Mouse (Mus musculus) forebrain, postnatal 0 days (tissue): Measurements from ENCODE around the gene Kremen1. TPM values are rescaled to one million over a fixed set of nuclear protein-coding genes. Genes with fewer than 3 reads are reported as not detected.

Experiments
- ATAC-seq: fragments of 200-750 bp; cut with Nextera tagmentation; 2 replicates; pipeline ENCODE4 v1.8.0; 2017; ENCODE audit warnings: mild to moderate bottlenecking, moderate library complexity
- DNase-seq: peaks from one replicate; pipeline ENCODE4 v3.0.0-alpha.2; 2015
- H3K27ac ChIP-seq: fragments of 300-500 bp; sonication (generic); 2 replicates; pipeline ENCODE4 v1.5.1; 2014; ENCODE audit warnings: low read depth, mild to moderate bottlenecking, antibody characterized with exemption, low read length, moderate library complexity, mixed read lengths
- H3K27me3 ChIP-seq: fragments of 300-500 bp; sonication (generic); 2 replicates; pipeline ENCODE4 v1.6.1; 2014; ENCODE audit warnings: mild to moderate bottlenecking, low read length, mixed read lengths; ENCODE audit not compliant: insufficient read depth
- H3K36me3 ChIP-seq: fragments of 300-500 bp; sonication (generic); 2 replicates; pipeline ENCODE4 v1.6.1; 2014; ENCODE audit warnings: mild to moderate bottlenecking, moderate library complexity; ENCODE audit not compliant: insufficient read depth
- H3K4me1 ChIP-seq: fragments of 300-500 bp; sonication (generic); 2 replicates; pipeline ENCODE4 v1.6.1; 2014; ENCODE audit warnings: antibody characterized with exemption; ENCODE audit not compliant: insufficient read depth
- H3K4me2 ChIP-seq: fragments of 300-500 bp; sonication (generic); 2 replicates; pipeline ENCODE4 v1.6.1; 2014; ENCODE audit warnings: low read depth, mild to moderate bottlenecking, moderate library complexity
- H3K4me3 ChIP-seq: fragments of 300-500 bp; sonication (generic); 2 replicates; pipeline ENCODE4 v1.5.1; 2014; ENCODE audit warnings: low read depth, low read length, mixed read lengths
- H3K9ac ChIP-seq: fragments of 300-500 bp; sonication (generic); 2 replicates; pipeline ENCODE4 v1.6.1; 2014; ENCODE audit warnings: mild to moderate bottlenecking
- H3K9me3 ChIP-seq: fragments of 300-500 bp; sonication (generic); 2 replicates; pipeline ENCODE4 v1.6.1; 2016; ENCODE audit warnings: low read length
- CTCF ChIP-seq: sonication (generic); IDR thresholded peaks from 2 replicates; pipeline ENCODE4 v1.5.1; 2016; ENCODE audit warnings: antibody characterized with exemption, control low read depth, low read depth
- WGBS: fragments of 180-500 bp; shearing (Covaris S2); extraction: QIAGEN DNeasy Blood & Tissue Kit; methylation state at CpG from one replicate; pipeline ENCODE4 v1.1.7; 2014; 5-methylcytosine and 5-hydroxymethylcytosine counted together
- polyA plus RNA-seq: library from polyadenylated mRNA; unstranded; fragments of >200 nt; fragmentation: Nextera tagmentation; extraction: Ambion mirVana; gene quantifications from 2 replicates; pipeline ENCODE4 v1.2.1, GENCODE M21; 2015
- total RNA-seq: library from RNA; depleted of rRNA; stranded (reverse); fragments of >200 nt; gene quantifications from 2 replicates; pipeline ENCODE4 v1.2.3, GENCODE M21; 2014

Kremen1 gene
- total and polyA plus RNA-seq, 2 experiments from 2014 or later: 2.9 to 9.7 TPM

GRCm38 (mm10) chr11:5219371-5219770, 42.0 kb downstream of the Kremen1 start:
- no peaks in the 10 kb centered on the region for H3K36me3 ChIP-seq
- H3K9me3 ChIP-seq: no peaks in the 10 kb centered on the region
- no peaks in the 10 kb centered on the region for H3K4me1 ChIP-seq
- no peak overlapping the region for H3K27ac ChIP-seq
- TF ChIP-seq CTCF: no peak
- 89% methylated on average over 4 of the region's 4 CpGs for WGBS
- no peak for DNase-seq
- ATAC-seq: no peak
- no peaks in the 10 kb centered on the region for H3K27me3 ChIP-seq
- H3K4me2 ChIP-seq: no peak overlapping the region
- no peak overlapping the region for H3K4me3 ChIP-seq
- H3K9ac ChIP-seq: no peak overlapping the region

- Histone ChIP-seq H3K27me3 (no peaks in the 10 kb centered on the region), H3K27ac (no peak overlapping the region), H3K9ac (no peak overlapping the region), H3K4me1 (no peaks in the 10 kb centered on the region), H3K9me3 (no peaks in the 10 kb centered on the region), H3K4me2 (no peak overlapping the region), H3K36me3 (no peaks in the 10 kb centered on the region), H3K4me3 (no peak overlapping the region)
- ATAC-seq (no peak), DNase-seq (no peak)
- WGBS: 85% methylated on average over 14 of the region's 14 CpGs
- TF ChIP-seq CTCF: no peak
These were observed 45.8 kb downstream of the Kremen1 start for GRCm38 (mm10) chr11:5215401-5216187.

GRCm38 (mm10) chr11:5214483-5215040, 46.8 kb downstream of the Kremen1 start:
- WGBS: 91% methylated on average over 6 of the region's 6 CpGs
- no peaks in the 10 kb centered on the region for H3K9me3 ChIP-seq
- H3K27ac ChIP-seq: no peak overlapping the region
- 0 out of 2 replicates have a peak, but pooled peaks cover 2% of the 10 kb centered on the region for H3K36me3 ChIP-seq
- DNase-seq (no peak), ATAC-seq (no peak)
- H3K27me3 ChIP-seq: no peaks in the 10 kb centered on the region
- no peak for TF ChIP-seq CTCF
- H3K4me3 ChIP-seq: no peak overlapping the region
- no peak overlapping the region for H3K9ac ChIP-seq
- no peak overlapping the region for H3K4me2 ChIP-seq
- no peaks in the 10 kb centered on the region for H3K4me1 ChIP-seq

- H3K27me3 ChIP-seq: no peaks in the 10 kb centered on the region
- no peak for DNase-seq
- 90% methylated on average over 6 of the region's 6 CpGs for WGBS
- H3K36me3 ChIP-seq: no peaks in the 10 kb centered on the region
- H3K27ac ChIP-seq: no peak overlapping the region
- H3K9me3 ChIP-seq: no peaks in the 10 kb centered on the region
- H3K9ac ChIP-seq: no peak overlapping the region
- no peak overlapping the region for H3K4me2 ChIP-seq
- TF ChIP-seq CTCF: no peak
- no peak for ATAC-seq
- H3K4me3 ChIP-seq: no peak overlapping the region
- H3K4me1 ChIP-seq: no peaks in the 10 kb centered on the region
These were observed 58.3 kb downstream of the Kremen1 start for GRCm38 (mm10) chr11:5203054-5203453.

GRCm38 (mm10) chr11:5201799-5202680, 59.3 kb downstream of the Kremen1 start:
- TF ChIP-seq CTCF: no peak
- H3K9me3 ChIP-seq: no peaks in the 10 kb centered on the region
- H3K4me2 ChIP-seq: no peak overlapping the region
- no peak overlapping the region for H3K9ac ChIP-seq
- DNase-seq (no peak), ATAC-seq (no peak)
- 85% methylated on average over 20 of the region's 20 CpGs for WGBS
- no peak overlapping the region for H3K27ac ChIP-seq
- H3K4me3 ChIP-seq: no peak overlapping the region
- no peaks in the 10 kb centered on the region for H3K36me3 ChIP-seq
- no peaks in the 10 kb centered on the region for H3K4me1 ChIP-seq
- no peaks in the 10 kb centered on the region for H3K27me3 ChIP-seq

- H3K9ac ChIP-seq: no peak overlapping the region
- H3K36me3 ChIP-seq: no peaks in the 10 kb centered on the region
- no peaks in the 10 kb centered on the region for H3K4me1 ChIP-seq
- no peaks in the 10 kb centered on the region for H3K27me3 ChIP-seq
- H3K9me3 ChIP-seq: no peaks in the 10 kb centered on the region
- TF ChIP-seq CTCF: no peak
- no peak overlapping the region for H3K27ac ChIP-seq
- WGBS: 94% methylated on average over 2 of the region's 2 CpGs
- H3K4me3 ChIP-seq: no peak overlapping the region
- no peak for ATAC-seq
- no peak for DNase-seq
- no peak overlapping the region for H3K4me2 ChIP-seq
These were observed 61.5 kb downstream of the Kremen1 start for GRCm38 (mm10) chr11:5199879-5200278.
